Mouse (Mus musculus) embryonic facial prominence, embryonic 14.5 days (tissue): ENCODE measurements at regions not wholly inside any gene's neighbourhood (a gene's known extent, or its start where the extent isn't known, plus 50 kb on each side); places are given as distances from the start of the nearest gene placed in this dataset.
A peak's percentile ranks its signal among the peaks of the same experiment; 100 is the strongest.

ENCODE experiments used
- ATAC-seq: fragments of 200-750 bp; cut with Nextera tagmentation; 2 replicates; pipeline ENCODE4 v1.8.0; 2017; ENCODE audit warnings: low read depth, moderate number of reproducible peaks, moderate TSS enrichment
- DNase-seq: peaks from one replicate; pipeline ENCODE4 v3.0.0-alpha.2; 2015; ENCODE audit warnings: low spot score
- H3K27ac ChIP-seq: fragments of 300-500 bp; sonication (generic); replicated peaks from 2 replicates; pipeline ENCODE4 v1.5.1; 2014; ENCODE audit warnings: low read depth, mild to moderate bottlenecking, low read length, moderate library complexity
- H3K27me3 ChIP-seq: fragments of 300-500 bp; sonication (generic); replicated peaks from 2 replicates; pipeline ENCODE4 v1.6.1; 2014; ENCODE audit warnings: low read length; ENCODE audit not compliant: control insufficient read depth, insufficient read depth
- H3K36me3 ChIP-seq: fragments of 300-500 bp; sonication (generic); 2 replicates; pipeline ENCODE4 v1.6.1; 2014; ENCODE audit warnings: low read length, mixed read lengths; ENCODE audit not compliant: control insufficient read depth, insufficient read depth
- H3K4me1 ChIP-seq: fragments of 300-500 bp; sonication (generic); 2 replicates; pipeline ENCODE4 v1.6.1; 2014; ENCODE audit warnings: antibody characterized with exemption, low read length; ENCODE audit not compliant: control insufficient read depth, insufficient read depth
- H3K4me2 ChIP-seq: fragments of 300-500 bp; sonication (generic); 2 replicates; pipeline ENCODE4 v1.6.1; 2014; ENCODE audit warnings: low read depth, mild to moderate bottlenecking, low read length, moderate library complexity, mixed read lengths
- H3K4me3 ChIP-seq: fragments of 300-500 bp; sonication (generic); 2 replicates; pipeline ENCODE4 v1.5.1; 2014; ENCODE audit warnings: low read depth, mild to moderate bottlenecking, low read length
- H3K9ac ChIP-seq: fragments of 300-500 bp; sonication (generic); 2 replicates; pipeline ENCODE4 v1.6.1; 2014; ENCODE audit warnings: low read depth, mild to moderate bottlenecking, low read length, moderate library complexity, mixed read lengths
- H3K9me3 ChIP-seq: fragments of 300-500 bp; sonication (generic); 2 replicates; pipeline ENCODE4 v1.6.1; 2016; ENCODE audit warnings: low read length; ENCODE audit not compliant: control insufficient read depth
- WGBS: fragments of 180-500 bp; shearing (Covaris S2); extraction: QIAGEN DNeasy Blood & Tissue Kit; methylation state at CpG from one replicate; pipeline ENCODE4 v1.1.7; 2014; 5-methylcytosine and 5-hydroxymethylcytosine counted together

DNA sequence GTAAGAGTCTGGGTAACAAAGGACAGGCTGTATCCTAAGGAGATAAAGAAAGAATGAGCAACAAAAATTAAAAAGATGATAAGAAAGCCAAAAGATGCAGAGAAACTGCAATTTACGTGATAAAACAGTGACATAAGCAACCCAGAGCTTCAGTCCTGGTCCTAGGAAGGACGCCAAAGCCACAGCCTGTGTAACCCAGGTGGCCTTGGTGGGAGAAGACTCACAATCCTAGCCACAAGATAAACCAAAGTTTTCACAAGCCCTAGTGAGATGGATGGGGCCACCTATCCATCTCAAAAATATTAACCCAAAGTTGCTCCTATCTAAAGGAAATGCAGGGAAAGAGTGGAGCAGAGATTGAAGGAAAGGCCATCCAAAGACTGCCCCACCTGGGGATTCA lies 73.4 kb upstream of the Ptgfr start:
- no peaks in the 10 kb centered on the region for H3K9me3 ChIP-seq
- no peaks in the 10 kb centered on the region for H3K36me3 ChIP-seq
- no peak for DNase-seq
- H3K27me3 ChIP-seq = no peaks in the 10 kb centered on the region
- no peak for ATAC-seq
- no peak overlapping the region for H3K4me2 ChIP-seq
- H3K27ac ChIP-seq = no peak overlapping the region
- H3K4me1 ChIP-seq = peaks cover 5% of the 10 kb centered on the region; the same call in 1 of the 2 replicates
- WGBS = 83% methylated on average over 2 of the region's 2 CpGs
- H3K9ac ChIP-seq = no peak overlapping the region
- H3K4me3 ChIP-seq = no peak overlapping the region

DNA sequence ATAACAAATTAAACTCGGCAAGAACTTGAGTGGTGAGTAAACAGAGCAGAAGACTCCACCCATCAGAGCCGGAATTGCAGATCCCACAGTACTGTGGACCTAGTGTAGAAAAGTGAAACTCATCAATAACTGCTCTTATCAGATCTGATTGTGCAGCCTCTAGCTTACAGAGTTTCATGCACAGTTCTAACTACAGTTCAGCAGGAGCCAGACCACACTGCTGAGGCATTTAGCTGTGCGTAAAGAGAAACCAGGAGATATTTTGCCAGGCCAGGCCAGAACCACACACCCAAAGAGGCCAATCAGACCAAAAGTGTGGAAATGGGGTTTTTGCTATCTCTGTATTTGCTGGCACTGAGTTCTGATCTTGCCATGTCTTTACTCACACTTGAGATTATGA lies 71.9 kb upstream of the Ptgfr start:
- H3K4me2 ChIP-seq = no peak overlapping the region
- H3K27me3 ChIP-seq = no peaks in the 10 kb centered on the region
- no peaks in the 10 kb centered on the region for H3K36me3 ChIP-seq
- H3K9ac ChIP-seq = no peak overlapping the region
- 0 out of 2 replicates have a peak overlapping the region, but pooled peaks have one; percentile 4 for H3K27ac ChIP-seq
- H3K4me3 ChIP-seq = no peak overlapping the region
- no peaks in the 10 kb centered on the region for H3K9me3 ChIP-seq
- ATAC-seq (peak; percentile 28; the same call in 1 of the 2 replicates), DNase-seq (peak; percentile 59)
- H3K4me1 ChIP-seq = peaks cover 5% of the 10 kb centered on the region; the same call in 1 of the 2 replicates
- WGBS = 45% methylated on average over 3 of the region's 3 CpGs

DNA sequence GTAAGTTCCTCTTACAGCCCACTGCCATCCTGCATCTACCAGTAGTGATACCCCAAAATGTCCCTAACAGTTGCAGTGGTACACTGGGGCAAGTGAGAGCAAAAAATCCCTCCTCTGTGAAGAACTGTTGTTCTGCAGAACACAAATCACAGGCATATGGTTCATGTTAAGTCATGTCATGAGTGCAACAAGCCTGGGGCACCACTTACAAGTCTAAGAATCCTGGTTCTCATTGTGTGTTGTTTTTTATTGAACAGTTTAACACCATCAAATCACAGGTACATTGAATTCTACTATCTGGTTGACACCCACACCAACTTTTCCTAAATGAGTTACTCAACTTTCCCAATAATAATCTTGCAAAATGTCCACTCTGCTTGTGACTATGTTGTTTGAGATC lies 71.5 kb upstream of the Ptgfr start:
- Histone ChIP-seq H3K9me3 (no peaks in the 10 kb centered on the region), H3K27me3 (no peaks in the 10 kb centered on the region), H3K4me3 (no peak overlapping the region), H3K36me3 (no peaks in the 10 kb centered on the region), H3K9ac (no peak overlapping the region), H3K27ac (0 out of 2 replicates have a peak overlapping the region, but pooled peaks have one; percentile 4), H3K4me1 (peaks cover 5% of the 10 kb centered on the region; the same call in 1 of the 2 replicates), H3K4me2 (no peak overlapping the region)
- ATAC-seq (no peak), DNase-seq (peak; percentile 46)

DNA sequence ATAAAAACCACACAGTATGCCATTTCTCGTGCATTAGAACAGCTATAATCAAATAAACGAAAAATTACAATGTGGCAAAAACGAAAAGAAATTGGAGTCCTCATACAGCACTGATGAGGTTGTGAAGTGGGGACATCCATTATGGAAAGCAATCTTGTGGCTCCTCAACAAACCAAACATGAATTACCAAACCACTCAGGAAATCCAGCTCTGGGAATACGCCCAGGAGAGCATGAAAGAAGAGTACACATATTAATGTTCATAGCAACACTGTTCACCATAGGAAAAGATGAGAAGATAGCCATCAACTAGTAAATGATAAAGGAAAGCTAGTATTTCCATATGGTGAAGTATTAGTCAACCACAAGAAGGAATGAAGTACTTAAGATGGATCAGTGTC lies 68.3 kb upstream of the Ptgfr start:
- no peaks in the 10 kb centered on the region for H3K36me3 ChIP-seq
- H3K4me3 ChIP-seq = no peak overlapping the region
- H3K9me3 ChIP-seq = no peaks in the 10 kb centered on the region
- DNase-seq = peak; percentile 54
- H3K27me3 ChIP-seq = no peaks in the 10 kb centered on the region
- H3K27ac ChIP-seq = no peak overlapping the region
- H3K9ac ChIP-seq = no peak overlapping the region
- 74% methylated on average over 4 of the region's 4 CpGs for WGBS
- H3K4me2 ChIP-seq = no peak overlapping the region
- peak; percentile 55; the same call in 1 of the 2 replicates for ATAC-seq
- H3K4me1 ChIP-seq = peaks cover 15% of the 10 kb centered on the region

DNA sequence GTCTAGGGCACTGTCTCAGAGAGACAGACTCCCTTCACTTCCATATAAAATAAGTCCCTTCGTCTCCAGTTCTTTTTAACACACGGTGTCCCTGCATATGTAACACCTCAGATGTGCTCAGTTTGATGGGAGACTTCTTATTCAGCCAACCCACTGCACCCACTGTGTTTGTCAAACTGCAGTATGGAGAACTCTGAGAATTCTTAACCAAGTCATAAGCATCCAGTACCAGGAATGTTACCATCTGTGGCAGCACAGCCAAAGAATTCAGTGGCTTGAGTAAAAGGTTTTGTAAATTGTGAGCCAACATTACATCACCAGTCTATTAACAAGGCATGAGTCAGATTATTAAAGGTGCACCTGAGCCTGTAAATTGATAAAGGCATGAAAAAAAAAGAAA lies 65.7 kb upstream of the Ptgfr start:
- peaks cover 9% of the 10 kb centered on the region for H3K4me1 ChIP-seq
- H3K4me3 ChIP-seq = no peak overlapping the region
- no peaks in the 10 kb centered on the region for H3K9me3 ChIP-seq
- H3K9ac ChIP-seq = no peak overlapping the region
- peak overlapping the region; percentile 70 for H3K27ac ChIP-seq
- ATAC-seq (no peak), DNase-seq (no peak)
- H3K4me2 ChIP-seq = no peak overlapping the region
- H3K36me3 ChIP-seq = no peaks in the 10 kb centered on the region
- 85% methylated on average over 2 of the region's 2 CpGs for WGBS
- no peaks in the 10 kb centered on the region for H3K27me3 ChIP-seq

DNA sequence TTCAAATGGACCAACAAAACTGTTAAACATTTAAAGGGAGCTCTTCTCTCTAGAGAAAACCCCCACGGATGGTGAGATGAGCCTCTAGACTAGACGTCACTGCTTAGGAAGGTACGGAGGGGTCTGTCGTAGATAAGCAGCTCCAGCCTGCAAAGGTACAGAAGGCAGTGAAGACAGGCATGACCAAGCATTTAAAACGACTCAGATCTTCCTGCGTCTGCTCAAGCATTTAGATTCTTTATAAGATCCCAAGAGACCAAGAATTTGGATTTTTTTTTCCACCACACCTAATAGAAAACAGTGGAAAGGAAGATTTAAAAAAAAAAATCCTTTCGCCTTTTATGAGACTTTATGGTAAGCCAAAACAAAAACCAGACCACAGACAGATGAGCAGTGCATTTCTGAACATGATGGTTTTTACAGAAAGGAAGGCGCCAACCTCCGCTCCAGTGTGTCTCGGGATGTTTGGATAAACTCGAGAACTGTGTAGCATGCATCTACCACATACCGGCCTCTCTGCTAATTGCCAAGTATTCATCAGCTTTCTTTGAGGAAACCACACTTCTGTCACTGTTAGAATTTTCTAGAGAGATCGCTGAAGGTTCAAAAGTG lies 64.9 kb upstream of the Ptgfr start:
- Histone ChIP-seq H3K4me2 (no peak overlapping the region; the same call in 1 of the 2 replicates), H3K9me3 (no peaks in the 10 kb centered on the region), H3K9ac (no peak overlapping the region), H3K4me3 (no peak overlapping the region), H3K4me1 (peaks cover 9% of the 10 kb centered on the region), H3K27me3 (no peaks in the 10 kb centered on the region), H3K36me3 (no peaks in the 10 kb centered on the region), H3K27ac (peak overlapping the region; percentile 70)
- DNase-seq = peak; percentile 74
- peak; percentile 57; the same call in 1 of the 2 replicates for ATAC-seq
- 49% methylated on average over 13 of the region's 13 CpGs for WGBS

DNA sequence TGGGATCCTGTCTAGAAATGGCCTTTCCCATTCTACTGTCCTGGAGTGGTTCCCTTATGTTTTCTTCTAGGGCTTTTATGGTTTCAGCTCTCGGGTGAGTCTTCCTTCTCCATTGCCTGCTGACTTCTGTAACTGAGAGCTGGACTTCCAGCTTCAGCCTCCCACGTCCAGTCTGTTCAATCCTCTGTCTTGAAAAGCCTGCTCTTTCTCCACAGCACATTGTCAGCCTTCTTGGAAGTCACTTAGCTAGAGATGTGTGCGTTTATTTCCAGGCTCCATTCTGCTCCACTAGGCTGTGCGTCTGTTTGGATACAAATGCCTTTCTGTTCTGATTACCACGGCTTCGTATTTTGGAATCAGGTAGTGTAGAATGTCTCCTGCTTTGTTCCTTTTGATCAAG lies 62.2 kb upstream of the Ptgfr start:
- DNase-seq = no peak
- Histone ChIP-seq H3K4me2 (no peak overlapping the region), H3K4me3 (no peak overlapping the region), H3K36me3 (no peaks in the 10 kb centered on the region), H3K27ac (no peak overlapping the region), H3K27me3 (no peaks in the 10 kb centered on the region), H3K4me1 (peaks cover 9% of the 10 kb centered on the region), H3K9me3 (no peaks in the 10 kb centered on the region), H3K9ac (no peak overlapping the region)
- ATAC-seq = no peak
- WGBS = 78% methylated on average over 6 of the region's 6 CpGs

DNA sequence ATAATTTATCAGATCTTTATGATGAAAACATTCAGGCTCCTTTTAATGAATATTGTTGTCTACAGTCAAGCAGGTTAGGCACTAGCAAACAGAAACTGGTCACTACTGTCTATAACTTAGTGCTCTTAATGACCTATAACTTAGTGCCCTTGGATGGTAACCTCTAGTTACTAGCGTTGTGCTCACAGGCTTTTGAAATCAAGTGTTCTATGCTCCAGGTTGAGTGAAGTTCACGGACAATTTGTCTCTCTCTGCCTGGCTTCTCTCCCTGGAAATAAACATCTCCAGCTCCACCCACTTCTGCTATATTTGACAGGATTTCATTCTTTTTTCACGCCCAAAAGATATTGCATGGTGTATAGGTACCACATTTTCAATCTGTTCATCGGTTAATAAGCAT lies 61.7 kb upstream of the Ptgfr start:
- 77% methylated on average over 4 of the region's 4 CpGs for WGBS
- H3K36me3 ChIP-seq = no peaks in the 10 kb centered on the region
- no peak overlapping the region for H3K9ac ChIP-seq
- H3K4me3 ChIP-seq = no peak overlapping the region
- no peak for DNase-seq
- no peaks in the 10 kb centered on the region for H3K9me3 ChIP-seq
- H3K27me3 ChIP-seq = no peaks in the 10 kb centered on the region
- no peak overlapping the region for H3K4me2 ChIP-seq
- peaks cover 9% of the 10 kb centered on the region for H3K4me1 ChIP-seq
- no peak for ATAC-seq
- no peak overlapping the region for H3K27ac ChIP-seq

DNA sequence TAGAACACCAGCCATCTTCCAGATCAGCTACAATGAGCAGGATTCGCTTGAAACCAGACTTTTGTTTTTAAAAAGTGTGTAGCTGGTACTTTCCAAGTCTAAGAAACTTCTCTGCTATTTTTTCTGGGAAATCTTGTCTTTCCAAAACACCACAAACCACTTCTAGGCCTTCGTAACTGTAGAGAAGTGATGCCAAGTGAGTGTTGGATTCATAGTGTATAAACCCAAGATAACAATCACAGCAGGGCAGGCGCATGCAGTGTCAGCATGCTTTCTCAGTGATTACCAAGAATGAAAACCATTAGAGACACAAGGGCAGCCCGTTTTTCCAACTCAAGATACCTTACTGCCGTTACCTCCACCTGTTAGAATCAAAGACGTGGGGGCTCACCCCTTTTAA lies 58.9 kb upstream of the Ptgfr start:
- Histone ChIP-seq H3K4me1 (peaks cover 18% of the 10 kb centered on the region; the same call in 1 of the 2 replicates), H3K36me3 (no peaks in the 10 kb centered on the region), H3K4me3 (no peak overlapping the region), H3K27me3 (no peaks in the 10 kb centered on the region), H3K4me2 (no peak overlapping the region), H3K9me3 (no peaks in the 10 kb centered on the region), H3K27ac (no peak overlapping the region), H3K9ac (no peak overlapping the region)
- 79% methylated on average over 6 of the region's 6 CpGs for WGBS
- ATAC-seq (no peak), DNase-seq (peak; percentile 64)
